Mouse (Mus musculus): ENCODE data around the gene Sntg2. TPM values are rescaled to one million over a fixed set of nuclear protein-coding genes. Genes with fewer than 3 reads are reported as not detected.

Gene Sntg2
- polyA plus RNA-seq, 1 experiment: not detected

DNA sequence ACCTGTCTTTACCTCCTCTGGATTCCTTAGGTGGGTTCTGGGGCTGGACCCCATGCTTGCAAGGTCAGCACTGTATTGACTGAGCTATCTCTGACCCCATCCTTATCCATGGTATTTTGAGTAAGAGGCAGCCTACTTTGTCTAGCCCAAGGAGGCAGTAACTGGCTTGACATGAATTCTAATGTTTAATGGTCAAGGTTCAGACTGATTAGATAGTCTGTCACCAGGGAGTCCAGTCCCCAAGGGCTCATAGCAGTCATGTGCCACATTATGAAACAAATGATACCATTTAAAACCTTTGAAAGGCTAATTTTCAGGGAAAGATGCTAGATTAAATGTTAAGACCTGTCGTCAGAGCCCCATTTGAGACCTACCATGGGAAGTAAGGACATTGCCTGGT, 174.9 kb downstream of the Sntg2 start:
- Histone ChIP-seq H3K36me3 (replicated peaks; ENCODE audit: low read length) (no peaks in the 10 kb centered on the region), H3K27me3 (replicated peaks) (no peaks in the 10 kb centered on the region), H3K4me1 (no peaks in the 10 kb centered on the region), H3K9me3 (0 out of 2 replicates have a peak, but pooled peaks cover 3% of the 10 kb centered on the region), H3K4me3 (replicated peaks) (no peak overlapping the region)
- TF ChIP-seq GATA1 (IDR thresholded peaks at IDR 0.05; ENCODE audit: borderline replicate concordance, low read length): no peak
- TF ChIP-seq FLI1 (IDR thresholded peaks at IDR 0.05; ENCODE audit: low read length): no peak

DNA sequence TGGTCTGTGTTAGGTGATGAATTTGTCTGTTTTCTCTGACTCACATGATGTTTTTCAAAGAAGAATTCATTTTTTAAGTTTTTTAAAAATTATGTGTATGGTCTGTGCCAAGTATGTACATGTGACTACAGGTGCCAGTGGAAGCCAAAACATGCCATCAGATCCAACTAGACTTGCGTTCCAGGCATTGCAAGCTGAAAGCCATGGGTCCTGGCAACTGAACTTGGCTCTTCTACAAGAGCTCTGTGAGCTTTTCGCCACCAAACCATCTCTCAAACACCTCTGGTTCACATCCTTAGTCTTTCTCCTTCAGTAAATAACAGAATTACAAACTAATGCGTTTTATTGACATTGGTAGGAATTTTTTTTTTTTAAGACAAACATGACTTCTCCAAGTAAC, 191.5 kb downstream of the Sntg2 start:
- no peaks in the 10 kb centered on the region for H3K27me3 ChIP-seq (replicated peaks)
- peaks cover 21% of the 10 kb centered on the region for H3K9me3 ChIP-seq
- H3K4me1 ChIP-seq: no peaks in the 10 kb centered on the region
- H3K36me3 ChIP-seq (replicated peaks; ENCODE audit: low read length): no peaks in the 10 kb centered on the region
- TF ChIP-seq FLI1 (IDR thresholded peaks at IDR 0.05; ENCODE audit: low read length) (no peak), GATA1 (IDR thresholded peaks at IDR 0.05; ENCODE audit: borderline replicate concordance, low read length) (no peak)
- H3K4me3 ChIP-seq (replicated peaks): no peak overlapping the region

DNA sequence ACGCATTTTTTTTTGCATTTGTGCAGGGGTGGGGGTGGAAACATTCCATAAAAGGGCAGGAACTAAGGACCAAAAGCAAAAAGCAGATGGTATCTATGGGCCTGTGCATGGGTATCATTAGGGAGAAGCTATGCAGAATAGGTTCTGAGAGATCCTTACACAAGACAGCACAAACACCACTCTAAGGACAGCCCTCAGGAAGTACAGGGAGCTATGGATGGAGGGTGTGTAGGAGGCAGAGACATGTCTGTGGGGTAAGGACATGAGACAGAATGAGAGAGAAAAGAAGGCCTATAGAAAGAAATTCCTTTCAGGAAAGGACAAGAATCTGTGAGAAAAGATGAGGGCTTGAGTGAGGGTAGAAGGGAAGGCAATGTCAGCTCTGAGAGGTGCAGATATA, 193.6 kb downstream of the Sntg2 start:
- H3K36me3 ChIP-seq (replicated peaks; ENCODE audit: low read length): no peaks in the 10 kb centered on the region
- H3K4me3 ChIP-seq (replicated peaks): no peak overlapping the region
- TF ChIP-seq FLI1 (IDR thresholded peaks at IDR 0.05; ENCODE audit: low read length) (no peak), GATA1 (IDR thresholded peaks at IDR 0.05; ENCODE audit: borderline replicate concordance, low read length) (no peak)

DNA sequence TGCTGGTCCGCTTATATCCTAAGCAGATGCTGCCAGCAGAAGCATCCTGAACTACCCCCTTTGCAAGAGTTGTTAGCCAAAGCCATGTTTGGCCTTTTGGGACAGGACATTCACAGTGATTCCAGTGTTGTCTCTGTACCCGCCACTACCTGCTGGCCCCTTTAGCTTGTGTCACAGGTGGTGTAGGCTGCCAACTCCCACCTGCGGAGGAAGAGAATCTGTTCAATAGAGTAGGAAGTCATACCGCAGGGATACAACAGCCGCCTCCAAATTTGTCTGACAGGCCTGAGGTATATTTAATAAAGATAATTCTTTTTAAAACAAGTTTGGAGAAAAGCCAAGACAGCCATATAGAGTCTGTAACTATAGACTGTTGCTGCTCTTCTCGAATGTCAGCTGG, 195.2 kb downstream of the Sntg2 start:
- H3K27me3 ChIP-seq (replicated peaks): no peaks in the 10 kb centered on the region
- H3K36me3 ChIP-seq (replicated peaks; ENCODE audit: low read length): no peaks in the 10 kb centered on the region
- no peak overlapping the region for H3K4me3 ChIP-seq (replicated peaks)
- peaks cover 14% of the 10 kb centered on the region; the same call in 1 of the 2 replicates for H3K9me3 ChIP-seq
- no peaks in the 10 kb centered on the region for H3K4me1 ChIP-seq
- TF ChIP-seq FLI1 (IDR thresholded peaks at IDR 0.05; ENCODE audit: low read length): no peak
- TF ChIP-seq GATA1 (IDR thresholded peaks at IDR 0.05; ENCODE audit: borderline replicate concordance, low read length): no peak

More for the DNA sequence above, 193.6 kb downstream of the Sntg2 start:
- Histone ChIP-seq H3K9me3 (peaks cover 26% of the 10 kb centered on the region), H3K27me3 (replicated peaks) (no peaks in the 10 kb centered on the region), H3K4me1 (no peaks in the 10 kb centered on the region)

DNA sequence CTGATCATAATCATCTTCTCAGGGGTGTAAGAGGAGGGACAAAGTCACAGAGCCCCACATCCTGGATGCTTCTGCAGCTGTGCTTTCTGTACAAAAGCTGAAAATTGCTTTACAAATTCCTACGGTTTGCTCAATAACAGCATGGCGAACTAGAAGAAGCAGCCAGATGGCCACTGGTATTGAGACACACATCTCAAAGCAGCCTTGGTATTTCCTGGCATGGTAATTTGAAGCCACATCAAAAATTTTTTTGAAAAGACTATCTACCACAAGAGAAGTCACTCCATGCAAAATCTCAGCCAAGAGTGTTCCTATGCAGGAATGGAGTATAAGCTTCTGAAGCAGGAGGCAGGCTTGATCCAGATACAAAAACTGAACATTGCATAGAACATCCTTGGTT, 195.6 kb downstream of the Sntg2 start:
- Histone ChIP-seq H3K4me3 (replicated peaks) (no peak overlapping the region), H3K27me3 (replicated peaks) (no peaks in the 10 kb centered on the region), H3K36me3 (replicated peaks; ENCODE audit: low read length) (no peaks in the 10 kb centered on the region), H3K4me1 (no peaks in the 10 kb centered on the region), H3K9me3 (peaks cover 14% of the 10 kb centered on the region; the same call in 1 of the 2 replicates)
- no peak for TF ChIP-seq FLI1 (IDR thresholded peaks at IDR 0.05; ENCODE audit: low read length)
- no peak for TF ChIP-seq GATA1 (IDR thresholded peaks at IDR 0.05; ENCODE audit: borderline replicate concordance, low read length)

DNA sequence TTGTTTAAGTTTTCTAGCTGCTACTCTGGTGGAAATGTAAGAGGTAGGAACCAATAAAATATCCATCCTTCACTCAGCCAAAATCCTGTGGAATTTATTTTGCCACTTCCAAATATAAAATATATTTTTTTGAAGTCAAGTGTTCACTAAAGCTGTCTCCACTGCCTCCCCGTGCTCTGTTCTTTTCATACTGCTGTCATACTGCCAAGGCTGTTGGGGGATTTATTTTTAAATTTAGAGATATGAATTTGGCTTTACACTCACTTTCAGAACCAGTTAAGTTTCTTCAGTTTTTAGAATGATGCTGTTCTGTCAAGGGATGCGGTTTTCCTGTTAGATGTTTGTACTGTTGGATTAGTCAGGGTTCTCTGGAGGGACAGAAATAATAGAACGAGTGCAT, 204.7 kb downstream of the Sntg2 start:
- Histone ChIP-seq H3K36me3 (replicated peaks; ENCODE audit: low read length) (no peaks in the 10 kb centered on the region), H3K4me3 (replicated peaks) (no peak overlapping the region), H3K4me1 (no peaks in the 10 kb centered on the region), H3K9me3 (0 out of 2 replicates have a peak, but pooled peaks cover 6% of the 10 kb centered on the region), H3K27me3 (replicated peaks) (no peaks in the 10 kb centered on the region)
- TF ChIP-seq FLI1 (IDR thresholded peaks at IDR 0.05; ENCODE audit: low read length) (no peak), GATA1 (IDR thresholded peaks at IDR 0.05; ENCODE audit: borderline replicate concordance, low read length) (no peak)

DNA sequence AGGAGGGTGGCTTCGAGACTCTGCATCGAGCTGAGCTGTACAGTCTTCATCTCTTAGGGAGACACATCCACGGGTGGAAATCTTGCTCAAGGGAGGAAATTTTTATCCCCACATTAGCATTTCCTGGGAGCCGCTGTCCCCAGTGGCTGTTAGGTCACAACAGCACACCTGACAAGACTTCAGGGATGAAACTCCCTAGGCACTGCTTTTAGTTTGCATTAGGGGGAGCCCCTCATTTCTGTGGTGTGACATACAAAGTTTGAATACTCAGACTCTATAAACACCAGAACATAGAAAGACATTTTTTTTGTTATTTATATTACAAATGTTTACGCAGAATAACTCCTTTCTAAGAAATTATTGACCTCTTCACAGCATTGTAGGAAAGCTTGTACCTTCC, 208.6 kb downstream of the Sntg2 start:
- TF ChIP-seq GATA1 (IDR thresholded peaks at IDR 0.05; ENCODE audit: borderline replicate concordance, low read length) (no peak), FLI1 (IDR thresholded peaks at IDR 0.05; ENCODE audit: low read length) (no peak)
- Histone ChIP-seq H3K9me3 (peaks cover 20% of the 10 kb centered on the region; the same call in 1 of the 2 replicates), H3K27me3 (replicated peaks) (no peaks in the 10 kb centered on the region), H3K36me3 (replicated peaks; ENCODE audit: low read length) (no peaks in the 10 kb centered on the region), H3K4me1 (no peaks in the 10 kb centered on the region), H3K4me3 (replicated peaks) (no peak overlapping the region)

DNA sequence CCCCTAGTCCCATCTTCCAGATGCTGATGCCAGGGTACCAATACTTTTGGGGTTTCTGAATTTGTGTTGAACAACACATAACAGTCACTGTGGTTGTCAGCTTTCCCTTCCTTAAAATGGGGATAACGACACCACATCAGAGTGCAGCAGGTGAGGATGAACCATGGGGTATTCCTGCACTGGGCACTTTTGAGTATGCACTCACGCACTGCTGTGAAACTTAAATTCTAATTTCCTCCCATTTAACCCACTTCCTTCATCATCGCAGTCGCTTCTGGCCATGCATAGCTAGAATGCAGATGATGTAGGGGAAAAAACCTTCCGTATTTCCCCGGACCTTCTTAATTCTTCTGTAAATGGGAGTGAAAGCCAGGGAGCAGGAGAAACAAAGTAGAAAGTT, 209.2 kb downstream of the Sntg2 start:
- peaks cover 23% of the 10 kb centered on the region; the same call in 1 of the 2 replicates for H3K9me3 ChIP-seq
- no peaks in the 10 kb centered on the region for H3K27me3 ChIP-seq (replicated peaks)
- TF ChIP-seq FLI1 (IDR thresholded peaks at IDR 0.05; ENCODE audit: low read length): no peak
- TF ChIP-seq GATA1 (IDR thresholded peaks at IDR 0.05; ENCODE audit: borderline replicate concordance, low read length): no peak
- no peak overlapping the region for H3K4me3 ChIP-seq (replicated peaks)
- no peaks in the 10 kb centered on the region for H3K36me3 ChIP-seq (replicated peaks; ENCODE audit: low read length)
- no peaks in the 10 kb centered on the region for H3K4me1 ChIP-seq

DNA sequence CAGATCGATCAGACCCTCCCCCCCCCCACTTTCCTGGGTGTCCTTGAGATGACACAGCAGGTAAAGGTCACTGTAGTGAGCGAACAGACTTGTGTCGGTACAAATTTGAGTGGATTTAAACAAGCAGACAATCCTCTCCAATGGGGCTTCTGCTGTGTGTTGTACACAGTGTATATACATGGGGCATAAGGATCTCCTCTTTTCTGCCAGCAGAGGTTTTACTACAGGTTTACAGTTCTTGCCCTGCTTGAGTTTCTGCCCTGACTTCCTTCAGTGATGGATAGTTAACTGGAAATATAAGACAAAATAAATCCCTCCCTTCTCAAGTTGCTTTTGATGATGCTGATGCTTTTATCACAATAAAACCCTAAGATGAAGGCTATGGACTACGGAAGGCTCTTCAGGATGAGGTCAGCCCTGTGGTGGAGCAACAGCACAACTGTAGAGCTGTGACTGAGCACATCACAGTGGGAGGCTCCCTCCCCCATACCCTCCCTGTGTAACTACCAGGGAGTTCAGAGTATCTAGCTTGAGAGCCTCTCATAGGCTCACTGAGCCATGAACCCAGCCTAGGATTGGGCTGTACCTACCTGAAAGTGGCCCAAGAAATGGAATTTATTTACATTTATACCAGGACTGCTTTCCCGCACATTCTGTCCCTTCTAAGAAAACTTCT, 211.3 kb downstream of the Sntg2 start:
- Histone ChIP-seq H3K4me3 (replicated peaks) (no peak overlapping the region), H3K4me1 (no peaks in the 10 kb centered on the region), H3K9me3 (peaks cover 27% of the 10 kb centered on the region), H3K36me3 (replicated peaks; ENCODE audit: low read length) (no peaks in the 10 kb centered on the region), H3K27me3 (replicated peaks) (no peaks in the 10 kb centered on the region)
- TF ChIP-seq FLI1 (IDR thresholded peaks at IDR 0.05; ENCODE audit: low read length) (no peak), GATA1 (IDR thresholded peaks at IDR 0.05; ENCODE audit: borderline replicate concordance, low read length) (no peak)

DNA sequence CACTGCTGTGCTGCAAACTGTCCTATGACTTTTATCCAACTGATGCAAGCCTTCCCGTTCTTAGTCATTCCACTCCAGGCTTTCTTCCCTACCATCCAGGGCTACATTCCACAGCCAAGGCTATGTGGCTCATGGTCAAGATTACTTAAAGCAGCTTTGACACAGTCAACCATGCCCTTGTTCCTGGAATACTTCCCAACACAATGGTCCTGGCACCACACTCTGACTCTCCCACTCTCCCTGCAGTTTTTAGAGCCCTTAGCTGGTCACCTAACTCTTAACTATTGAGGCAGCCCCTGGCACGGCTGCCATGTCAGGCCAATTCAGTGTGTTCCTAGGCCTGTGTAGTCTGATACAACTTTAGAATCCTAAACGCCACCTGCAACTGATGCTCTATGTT, 212.7 kb downstream of the Sntg2 start:
- TF ChIP-seq GATA1 (IDR thresholded peaks at IDR 0.05; ENCODE audit: borderline replicate concordance, low read length) (no peak), FLI1 (IDR thresholded peaks at IDR 0.05; ENCODE audit: low read length) (no peak)
- H3K4me1 ChIP-seq: no peaks in the 10 kb centered on the region
- no peaks in the 10 kb centered on the region for H3K36me3 ChIP-seq (replicated peaks; ENCODE audit: low read length)
- H3K9me3 ChIP-seq: peaks cover 27% of the 10 kb centered on the region
- no peak overlapping the region for H3K4me3 ChIP-seq (replicated peaks)
- H3K27me3 ChIP-seq (replicated peaks): no peaks in the 10 kb centered on the region

All from megakaryocyte, embryonic 14.5 days (primary cell).